Mouse (Mus musculus) heart, embryonic 14.5 days (tissue): ENCODE results near the gene Lrrc10b. TPM values are rescaled to one million over a fixed set of nuclear protein-coding genes. Genes with fewer than 3 reads are reported as not detected.

Experiments
- ATAC-seq: fragments of 200-750 bp; cut with Nextera tagmentation; 2 replicates; pipeline ENCODE4 v1.8.0; 2017; ENCODE audit warnings: low read depth, moderate TSS enrichment; ENCODE audit not compliant: insufficient number of reproducible peaks, insufficient read depth, low FRiP score
- H3K27ac ChIP-seq, 2 experiments: fragments of 200-500 bp in 1 of 2; fragments of 300-500 bp in 1 of 2; sonication (generic) in 1 of 2; replicated peaks in 1 of 2; 2 replicates each; pipeline ENCODE4 v1.5.1; 2012 to 2014; ENCODE audit warnings: low read depth in 2 of 2, low read length in 2 of 2, control low read depth in 1 of 2, mild to moderate bottlenecking in 1 of 2, mixed read lengths in 1 of 2; ENCODE audit not compliant: control insufficient read depth in 1 of 2, insufficient read depth in 1 of 2
- H3K27me3 ChIP-seq: fragments of 300-500 bp; sonication (generic); 2 replicates; pipeline ENCODE4 v1.6.1; 2014; ENCODE audit warnings: mild to moderate bottlenecking, low read length, control low read depth; ENCODE audit not compliant: control insufficient read depth, insufficient read depth
- H3K36me3 ChIP-seq: fragments of 300-500 bp; sonication (generic); 2 replicates; pipeline ENCODE4 v1.6.1; 2014; ENCODE audit warnings: mild to moderate bottlenecking, control low read depth, low read length, mixed read lengths; ENCODE audit not compliant: control insufficient read depth, insufficient read depth
- H3K4me1 ChIP-seq, 2 experiments: fragments of 200-500 bp in 1 of 2; fragments of 300-500 bp in 1 of 2; sonication (generic) in 1 of 2; 2 replicates each; pipeline ENCODE4 v1.6.1; 2012 to 2014; ENCODE audit warnings: low read length in 2 of 2, control low read depth in 1 of 2, mixed read lengths in 1 of 2; ENCODE audit not compliant: control insufficient read depth in 2 of 2, insufficient read depth in 2 of 2
- H3K4me2 ChIP-seq: fragments of 300-500 bp; sonication (generic); 2 replicates; pipeline ENCODE4 v1.6.1; 2014; ENCODE audit warnings: mild to moderate bottlenecking, low read length
- H3K4me3 ChIP-seq, 2 experiments: fragments of 200-500 bp in 1 of 2; fragments of 300-500 bp in 1 of 2; sonication (generic) in 1 of 2; 2 replicates each; pipeline ENCODE4 v1.5.1; 2012 to 2014; ENCODE audit warnings: low read length in 2 of 2, mild to moderate bottlenecking in 2 of 2, control low read depth in 1 of 2, low read depth in 1 of 2, moderate library complexity in 1 of 2; ENCODE audit not compliant: control insufficient read depth in 1 of 2, insufficient read depth in 1 of 2
- H3K9ac ChIP-seq: fragments of 300-500 bp; sonication (generic); 2 replicates; pipeline ENCODE4 v1.6.1; 2014; ENCODE audit warnings: mild to moderate bottlenecking, low read length
- H3K9me3 ChIP-seq: fragments of 300-500 bp; sonication (generic); 2 replicates; pipeline ENCODE4 v1.6.1; 2016; ENCODE audit warnings: low read length, control low read depth; ENCODE audit not compliant: control insufficient read depth
- WGBS: fragments of 180-500 bp; shearing (Covaris S2); extraction: QIAGEN DNeasy Blood & Tissue Kit; methylation state at CpG from one replicate; pipeline ENCODE4 v1.1.7; 2014; 5-methylcytosine and 5-hydroxymethylcytosine counted together
- polyA plus RNA-seq: library from polyadenylated mRNA; unstranded; fragments of >200 nt; fragmentation: Nextera tagmentation; extraction: Ambion mirVana; gene quantifications from 2 replicates; pipeline ENCODE4 v1.2.1, GENCODE M21; 2014

Gene Lrrc10b
- polyA plus RNA-seq, 1 experiment from 2014 or later: 0.22 TPM

- peaks cover 4 to 10% of the 10 kb centered on the region in 2 experiments; a peak in 2 of 4 replicates for H3K4me1 ChIP-seq
- ATAC-seq: no peak
- no peaks in the 10 kb centered on the region for H3K9me3 ChIP-seq
- no peak within 1 kb of the TSS for H3K4me3 ChIP-seq
- WGBS: 12% methylated on average over 6 of the region's 6 CpGs
- peaks cover 61% of the 10 kb centered on the region for H3K27me3 ChIP-seq
- no peak within 1 kb of the TSS for H3K27ac ChIP-seq
- H3K9ac ChIP-seq: no peak within 1 kb of the TSS
- no peak within 1 kb of the TSS for H3K4me2 ChIP-seq
- no peaks in the 10 kb centered on the region for H3K36me3 ChIP-seq
Observed at GRCm38 (mm10) chr19:10482703-10483102, 25.4 kb upstream of the Lrrc10b start, which contains the start of gene Ppp1r32. TSS of gene Ppp1r32 (minus strand) at chr19:10482928.

- Histone ChIP-seq H3K27me3 (peaks cover 60% of the 10 kb centered on the region), H3K9ac (no peak overlapping the region), H3K4me2 (no peak overlapping the region), H3K4me3 (no peak overlapping the region), H3K9me3 (no peaks in the 10 kb centered on the region), H3K4me1 (peaks cover 4 to 10% of the 10 kb centered on the region in 2 experiments; a peak in 2 of 4 replicates), H3K36me3 (no peaks in the 10 kb centered on the region), H3K27ac (no peak overlapping the region)
- WGBS: 49% methylated on average over 4 of the region's 4 CpGs
- no peak for ATAC-seq
Observed at GRCm38 (mm10) chr19:10479541-10479940, 22.3 kb upstream of the Lrrc10b start.

- H3K4me1 ChIP-seq: peaks cover 0 to 2% of the 10 kb centered on the region in 2 experiments; a peak in 1 of 4 replicates
- no peak overlapping the region for H3K4me2 ChIP-seq
- no peak overlapping the region for H3K27ac ChIP-seq
- H3K9me3 ChIP-seq: no peaks in the 10 kb centered on the region
- no peak overlapping the region for H3K4me3 ChIP-seq
- no peak overlapping the region for H3K9ac ChIP-seq
- H3K27me3 ChIP-seq: peaks cover 46% of the 10 kb centered on the region
- H3K36me3 ChIP-seq: no peaks in the 10 kb centered on the region
- 28% methylated on average over 6 of the region's 6 CpGs for WGBS
- no peak for ATAC-seq
Observed at GRCm38 (mm10) chr19:10473779-10474178, 16.5 kb upstream of the Lrrc10b start.

GRCm38 (mm10) chr19:10472958-10473357 is 15.7 kb upstream of the Lrrc10b start:
- 56% methylated on average over 3 of the region's 3 CpGs for WGBS
- H3K9ac ChIP-seq: no peak overlapping the region
- H3K4me3 ChIP-seq: no peak overlapping the region
- H3K36me3 ChIP-seq: no peaks in the 10 kb centered on the region
- H3K27ac ChIP-seq: no peak overlapping the region
- peaks cover 0 to 2% of the 10 kb centered on the region in 2 experiments; a peak in 1 of 4 replicates for H3K4me1 ChIP-seq
- H3K9me3 ChIP-seq: no peaks in the 10 kb centered on the region
- no peak for ATAC-seq
- peaks cover 40% of the 10 kb centered on the region for H3K27me3 ChIP-seq
- no peak overlapping the region for H3K4me2 ChIP-seq

GRCm38 (mm10) chr19:10469171-10469658 is 11.9 kb upstream of the Lrrc10b start:
- Histone ChIP-seq H3K36me3 (no peaks in the 10 kb centered on the region), H3K9me3 (no peaks in the 10 kb centered on the region), H3K4me1 (peaks cover 0 to 2% of the 10 kb centered on the region in 2 experiments; a peak in 1 of 4 replicates), H3K9ac (no peak overlapping the region), H3K4me3 (no peak overlapping the region), H3K27ac (no peak overlapping the region), H3K4me2 (no peak overlapping the region), H3K27me3 (peaks cover 40% of the 10 kb centered on the region)
- WGBS: 28% methylated on average over 8 of the region's 8 CpGs
- ATAC-seq: no peak

GRCm38 (mm10) chr19:10464427-10464826 is 7.2 kb upstream of the Lrrc10b start:
- Histone ChIP-seq H3K4me2 (no peak overlapping the region), H3K27me3 (peaks cover 74% of the 10 kb centered on the region), H3K36me3 (no peaks in the 10 kb centered on the region), H3K9me3 (no peaks in the 10 kb centered on the region), H3K9ac (no peak overlapping the region), H3K4me3 (no peak overlapping the region), H3K4me1 (no peaks in the 10 kb centered on the region), H3K27ac (no peak overlapping the region)
- ATAC-seq: no peak
- 45% methylated on average over 4 of the region's 4 CpGs for WGBS

GRCm38 (mm10) chr19:10461584-10461983 is 4.3 kb upstream of the Lrrc10b start:
- Histone ChIP-seq H3K27me3 (peaks cover 90% of the 10 kb centered on the region), H3K4me1 (peaks cover 6 to 16% of the 10 kb centered on the region in 2 experiments), H3K36me3 (no peaks in the 10 kb centered on the region), H3K27ac (no peak overlapping the region), H3K4me2 (no peak overlapping the region), H3K4me3 (no peak overlapping the region), H3K9ac (no peak overlapping the region), H3K9me3 (no peaks in the 10 kb centered on the region)
- WGBS: 41% methylated on average over 7 of the region's 7 CpGs
- no peak for ATAC-seq

GRCm38 (mm10) chr19:10459907-10460306 is 2.6 kb upstream of the Lrrc10b start:
- Histone ChIP-seq H3K4me1 (peaks cover 9 to 20% of the 10 kb centered on the region in 2 experiments), H3K36me3 (no peaks in the 10 kb centered on the region), H3K9ac (no peak overlapping the region), H3K27ac (no peak overlapping the region), H3K9me3 (no peaks in the 10 kb centered on the region), H3K4me3 (no peak overlapping the region), H3K27me3 (peaks cover 95% of the 10 kb centered on the region), H3K4me2 (no peak overlapping the region)
- WGBS: 41% methylated on average over 11 of the region's 11 CpGs
- ATAC-seq: no peak
